Mouse (Mus musculus): Measurements from ENCODE around the gene Hmox1.

Gene Hmox1

GRCm38 (mm10) chr8:75088989-75089881, 4.2 kb upstream of the Hmox1 start:
- peak; percentile 75 for DNase-seq (ENCODE audit: low spot score)

DNA sequence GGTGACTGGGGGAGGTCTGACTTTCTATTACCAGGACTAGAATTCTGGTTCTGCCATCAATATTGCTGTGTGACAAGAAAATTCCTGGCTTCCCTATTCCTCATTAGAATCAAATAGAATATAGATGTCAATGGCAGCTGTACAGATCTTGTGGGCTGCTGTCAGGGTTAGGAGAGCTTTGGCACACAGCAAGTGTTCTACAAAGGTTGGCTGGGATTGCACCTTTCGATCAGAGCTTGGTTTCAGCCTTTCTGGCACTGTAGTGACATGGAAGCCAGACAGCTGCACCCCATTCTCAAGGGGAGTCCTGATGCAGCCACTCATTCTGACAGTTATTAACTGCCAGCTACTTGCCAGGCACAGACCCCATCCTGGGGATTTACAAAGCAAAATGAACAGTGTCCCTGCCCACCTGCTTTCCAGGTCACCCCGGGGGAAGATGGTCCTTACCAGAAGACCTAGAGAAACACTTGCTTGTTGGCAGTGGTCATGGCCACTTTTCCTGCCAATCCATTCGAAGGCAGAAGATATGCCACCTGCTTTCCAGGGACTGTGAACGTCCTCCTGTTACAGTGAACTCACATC, 2.5 kb upstream of the Hmox1 start:
- no peak for DNase-seq (ENCODE audit: low spot score)

GRCm38 (mm10) chr8:75102956-75103355, 9.5 kb downstream of the Hmox1 start:
- DNase-seq (ENCODE audit: low spot score), result no peak

- peak; percentile 51 for DNase-seq (ENCODE audit: low spot score)
Observed at GRCm38 (mm10) chr8:75103376-75103878, 10.0 kb downstream of the Hmox1 start.

- peak; percentile 90 for DNase-seq (ENCODE audit: low spot score)
Observed at GRCm38 (mm10) chr8:75108527-75109235, 15.3 kb downstream of the Hmox1 start.

DNA sequence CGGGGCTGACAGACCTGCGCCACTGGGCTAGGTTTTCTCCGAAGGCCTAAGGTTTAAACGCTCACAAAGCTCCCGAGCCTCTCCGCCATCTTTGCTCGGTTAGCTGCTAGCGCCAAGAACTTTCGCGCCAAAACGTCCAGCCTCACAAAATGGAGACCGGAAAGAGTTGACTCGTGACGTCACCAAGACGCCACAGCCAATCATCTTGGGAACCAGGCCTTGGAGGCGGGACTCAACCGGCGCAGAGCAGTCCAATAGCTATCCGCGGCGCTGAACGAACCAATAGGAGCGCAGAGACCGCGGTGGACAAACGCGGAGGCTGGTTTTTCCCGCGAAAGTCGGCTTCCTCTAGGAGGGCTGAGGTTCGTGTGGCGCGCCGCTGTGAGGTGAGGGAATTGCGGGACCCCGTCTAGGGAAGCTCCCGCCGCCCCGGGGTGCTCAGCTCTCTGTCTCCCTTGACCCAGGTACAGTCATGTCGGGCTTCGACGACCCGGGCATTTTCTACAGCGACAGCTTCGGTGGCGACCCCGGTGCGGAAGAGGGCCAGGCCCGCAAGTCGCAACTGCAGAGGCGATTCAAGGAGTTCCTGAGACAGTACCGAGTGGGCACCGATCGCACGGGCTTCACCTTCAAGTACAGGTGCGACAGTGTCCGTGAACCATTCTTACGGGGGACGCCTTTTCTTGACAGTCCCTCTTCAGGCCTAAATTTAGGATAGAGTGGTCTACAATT, 16.0 kb downstream of the Hmox1 start, which contains the start of gene Mcm5:
Gene Mcm5 (plus strand): TSS at position 334 of the 732 bp plus-strand sequence.
- DNase-seq (ENCODE audit: low spot score), result peak; percentile 97

DNA sequence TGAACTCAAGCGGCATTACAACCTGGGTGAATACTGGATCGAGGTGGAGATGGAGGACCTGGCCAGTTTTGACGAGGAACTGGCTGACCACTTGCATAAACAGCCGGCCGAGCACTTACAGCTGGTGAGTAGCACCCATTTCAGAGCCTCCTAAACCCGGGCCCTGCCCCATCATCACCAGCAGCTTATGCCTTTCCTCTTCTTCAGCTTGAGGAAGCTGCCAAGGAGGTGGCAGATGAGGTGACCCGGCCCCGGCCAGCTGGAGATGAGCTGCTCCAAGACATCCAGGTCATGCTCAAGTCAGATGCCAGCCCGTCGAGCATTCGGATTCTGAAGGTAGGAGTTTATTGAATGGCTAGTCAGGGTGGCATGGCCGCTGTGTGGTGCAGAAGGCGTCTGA, 16.7 kb downstream of the Hmox1 start:
- DNase-seq (ENCODE audit: low spot score), result no peak

GRCm38 (mm10) chr8:75118505-75118904, 25.1 kb downstream of the Hmox1 start:
- DNase-seq (ENCODE audit: low spot score), result no peak

GRCm38 (mm10) chr8:75119287-75119686, 25.9 kb downstream of the Hmox1 start:
- DNase-seq (ENCODE audit: low spot score), result no peak

DNA sequence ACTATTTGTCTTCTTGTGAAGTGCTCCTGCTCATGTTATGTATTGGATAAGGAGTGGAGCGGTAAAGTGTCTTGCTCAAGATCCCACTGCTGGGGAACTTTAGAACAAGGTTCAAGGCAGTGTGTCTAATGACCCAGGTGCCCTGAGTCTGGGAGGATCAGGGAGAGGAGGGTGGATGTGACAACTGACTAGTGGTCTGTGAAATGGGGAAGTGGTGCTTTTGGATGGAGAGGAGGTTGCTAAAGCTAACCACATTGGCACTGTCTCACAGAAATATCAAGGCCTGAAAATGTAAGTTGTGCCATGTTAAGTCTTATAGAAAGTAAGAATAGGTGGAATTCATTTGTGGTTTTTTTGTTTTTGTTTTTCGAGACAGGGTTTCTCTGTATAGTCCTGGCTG, 26.3 kb downstream of the Hmox1 start:
- DNase-seq (ENCODE audit: low spot score), result no peak

- DNase-seq (ENCODE audit: low spot score), result no peak
Observed at GRCm38 (mm10) chr8:75127406-75127805, 34.0 kb downstream of the Hmox1 start.

- DNase-seq (ENCODE audit: low spot score), result peak; percentile 78
Observed at GRCm38 (mm10) chr8:75132485-75132884, 39.1 kb downstream of the Hmox1 start.

DNA sequence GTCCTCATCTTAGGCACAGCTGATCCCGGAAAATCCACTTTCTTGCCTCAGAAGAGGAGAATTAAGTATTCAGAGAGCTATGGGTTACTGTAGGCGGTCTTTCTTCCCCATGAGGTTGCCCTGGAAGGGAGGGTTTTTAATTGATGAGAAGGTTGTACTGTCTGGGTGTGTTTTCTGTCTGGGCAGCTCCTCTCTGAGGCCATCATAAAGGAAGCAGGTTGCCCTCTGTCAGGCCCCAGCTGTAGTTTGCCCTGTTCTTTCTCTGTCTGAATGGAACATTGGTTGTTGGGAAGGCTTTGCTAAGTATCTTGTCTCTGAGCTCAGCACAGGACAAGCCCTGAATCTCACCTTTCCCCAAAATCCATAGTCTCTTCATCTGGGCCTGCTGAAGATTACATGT, 40.0 kb downstream of the Hmox1 start:
- DNase-seq (ENCODE audit: low spot score), result no peak

- DNase-seq (ENCODE audit: low spot score), result peak; percentile 69
Observed at GRCm38 (mm10) chr8:75134603-75135391, 41.4 kb downstream of the Hmox1 start.

DNA sequence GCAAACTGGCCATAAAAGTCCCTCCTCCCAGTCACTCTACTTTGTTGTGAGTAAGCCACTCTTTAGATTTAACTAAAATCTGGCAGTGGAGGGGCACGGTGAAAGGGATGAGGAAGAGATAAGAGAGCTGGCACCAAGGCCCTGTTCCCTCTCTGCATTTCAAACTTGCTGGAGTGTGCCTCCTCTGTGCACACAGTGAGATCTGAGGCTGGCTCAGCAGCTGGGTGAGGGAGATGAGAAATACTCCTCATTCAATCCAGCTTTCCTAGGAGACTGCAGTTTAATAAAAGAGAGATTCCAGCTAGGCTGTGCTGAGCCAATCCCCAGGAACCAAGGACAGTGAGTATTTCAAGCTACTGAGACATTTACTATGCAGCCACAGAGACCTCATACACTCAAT, 42.3 kb downstream of the Hmox1 start:
- no peak for DNase-seq (ENCODE audit: low spot score)

DNA sequence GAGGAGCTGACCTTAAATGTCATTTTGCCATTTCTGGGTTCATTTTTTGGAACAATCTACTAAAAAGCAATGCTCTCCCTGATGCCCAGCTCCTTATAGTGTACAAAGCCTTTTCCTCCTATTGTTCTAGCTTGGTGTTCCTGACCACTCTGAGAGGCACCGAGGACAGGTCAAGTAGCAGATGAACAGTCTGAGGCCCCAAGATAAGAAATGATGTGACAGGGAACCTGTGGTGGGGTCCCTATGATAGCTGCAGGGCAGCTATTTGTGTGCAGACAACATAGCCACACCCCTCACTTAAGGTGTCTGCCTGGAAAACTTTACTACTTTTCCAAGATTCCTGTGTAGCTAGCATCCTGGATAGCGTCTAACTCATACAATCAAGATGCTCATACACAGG, 42.8 kb downstream of the Hmox1 start:
- no peak for DNase-seq (ENCODE audit: low spot score)

DNA sequence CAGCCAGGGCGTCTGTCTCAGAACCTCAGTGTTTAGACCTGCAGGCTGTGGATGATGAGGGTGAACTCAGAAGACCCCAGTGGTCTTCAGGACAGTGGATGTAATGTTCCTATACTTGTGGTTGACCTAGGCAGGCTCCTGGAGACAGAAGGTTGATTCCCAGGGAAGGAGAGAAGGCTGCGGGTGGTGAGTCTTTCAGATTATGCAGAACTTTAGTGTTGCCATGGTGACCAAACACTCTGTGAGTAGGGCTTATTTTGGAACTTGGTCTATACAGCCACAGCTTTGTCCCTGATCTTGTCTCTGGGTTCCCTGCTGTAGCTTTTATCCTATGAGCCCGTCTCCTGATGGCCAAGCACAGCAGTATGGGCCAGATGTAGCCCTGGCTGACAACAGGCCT, 44.1 kb downstream of the Hmox1 start:
- no peak for DNase-seq (ENCODE audit: low spot score)
